8 mouse cellular contexts compared by ENCODE assay signal in the genomic region with DNA sequence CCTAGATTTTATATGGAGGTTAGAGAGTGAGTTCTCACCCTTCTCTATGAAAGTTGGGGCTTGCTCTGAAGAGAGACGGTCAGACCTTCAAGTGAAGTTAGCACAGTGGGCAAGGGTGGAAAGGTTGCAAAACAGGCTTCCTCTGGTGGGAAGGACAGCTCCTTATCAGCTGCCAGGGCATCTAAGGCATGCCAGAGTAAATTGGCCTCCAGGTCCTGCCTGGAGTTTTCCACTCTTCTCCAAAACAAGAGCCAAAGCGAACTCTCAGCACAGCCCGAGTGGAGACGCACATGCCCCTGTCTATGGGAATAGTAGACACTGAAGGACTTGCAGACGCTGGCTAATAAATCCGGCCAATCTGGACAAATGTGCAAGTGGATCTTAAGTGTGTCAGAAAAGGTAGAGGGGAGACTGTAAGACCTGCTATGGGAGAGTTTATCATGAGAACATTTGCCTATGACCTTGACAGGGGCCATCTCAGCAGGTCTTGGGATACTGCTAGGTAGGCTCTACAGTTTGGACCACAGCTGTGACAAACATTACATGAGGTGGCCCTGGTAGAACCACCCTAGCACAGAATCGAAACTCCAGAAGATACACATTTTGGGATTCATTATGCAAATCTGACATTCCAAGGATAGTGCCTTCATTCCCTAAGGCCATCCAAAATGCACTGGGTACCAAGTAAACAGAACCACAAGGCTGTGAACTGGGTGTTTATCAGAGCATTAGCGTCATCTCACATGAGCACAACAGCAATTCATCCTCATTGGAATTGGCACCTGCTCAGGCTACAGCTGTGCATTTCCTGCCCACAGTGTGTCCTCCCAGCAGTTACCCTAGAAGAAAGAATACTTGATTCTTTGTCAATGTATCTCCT. TPM values are rescaled to one million over a fixed set of nuclear protein-coding genes. Genes with fewer than 3 reads are reported as not detected.
A peak's percentile ranks its signal among the peaks of the same experiment; 100 is the strongest.
DNase-seq lines count a peak whose midpoint lies in the region; ATAC-seq and TF ChIP-seq lines count a peak whose summit lies in the region.
"Had no signal": no experiment of that assay in that cellular context is flagged by ENCODE, and none has a peak within 500 bp of the region (broad histone marks: within the 10 kb centered on the region; RNA-seq: fewer than 3 reads in every experiment).

No protein-coding gene starts in this region.

- H3K4me2 ChIP-seq in neural tube, embryonic 12.5 days (replicated peaks): no peak overlapping the region
- H3K4me2 ChIP-seq in hindbrain, postnatal 0 days (ENCODE audit: low read depth, low read length): no peak overlapping the region
- no peak overlapping the region for H3K4me2 ChIP-seq in stomach, postnatal 0 days (replicated peaks; ENCODE audit: low read depth)

- H3K27me3 ChIP-seq in neural tube, embryonic 12.5 days (replicated peaks): no peaks in the 10 kb centered on the region
- H3K27me3 ChIP-seq in hindbrain, postnatal 0 days (ENCODE audit: insufficient read depth, low read length): no peaks in the 10 kb centered on the region
- no peaks in the 10 kb centered on the region for H3K27me3 ChIP-seq in stomach, postnatal 0 days (ENCODE audit: control insufficient read depth, insufficient read depth, low read length)

- peak; percentile 28 for DNase-seq in kidney, adult 11 months
- DNase-seq in kidney, postnatal 4 days: no peak
- no peak for DNase-seq in neural tube, embryonic 10.5 days (ENCODE audit: extremely low spot score, low spot score)
- no peak for DNase-seq in hindbrain, postnatal 0 days (ENCODE audit: low spot score)
- DNase-seq in stomach, postnatal 0 days (ENCODE audit: low spot score): peak; percentile 28
- DNase-seq in cerebellum, postnatal 10 days: no peak
- DNase-seq: layer of hippocampus, postnatal 36 days had no signal

- H3K27ac ChIP-seq in neural tube, embryonic 12.5 days: no peak overlapping the region
- no peak overlapping the region for H3K27ac ChIP-seq in hindbrain, postnatal 0 days
- H3K27ac ChIP-seq in stomach, postnatal 0 days (replicated peaks): peak overlapping the region; percentile 72

- no peak overlapping the region for H3K4me3 ChIP-seq in neural tube, embryonic 12.5 days
- no peak overlapping the region for H3K4me3 ChIP-seq in hindbrain, postnatal 0 days (ENCODE audit: low read length)
- no peak overlapping the region for H3K4me3 ChIP-seq in stomach, postnatal 0 days (ENCODE audit: low read depth, low read length)

- 90% methylated on average over 8 of the region's 8 CpGs for WGBS in neural tube, embryonic 12.5 days
- 85% methylated on average over 8 of the region's 8 CpGs for WGBS in hindbrain, postnatal 0 days
- 68% methylated on average over 8 of the region's 8 CpGs for WGBS in stomach, postnatal 0 days

- no peaks in the 10 kb centered on the region for H3K9me3 ChIP-seq in neural tube, embryonic 12.5 days
- H3K9me3 ChIP-seq in hindbrain, postnatal 0 days (ENCODE audit: low read length): no peaks in the 10 kb centered on the region
- no peaks in the 10 kb centered on the region for H3K9me3 ChIP-seq in stomach, postnatal 0 days (ENCODE audit: control insufficient read depth, low read length)

- TF ChIP-seq CTCF in hindbrain, postnatal 0 days (IDR thresholded peaks at IDR 0.05; ENCODE audit: low read depth): no peak
- no peak for TF ChIP-seq CTCF in stomach, postnatal 0 days (IDR thresholded peaks at IDR 0.05; ENCODE audit: low read depth)

- TF ChIP-seq EP300 in stomach, postnatal 0 days (optimal IDR thresholded peaks at IDR 0.05): no peak

- ATAC-seq in neural tube, embryonic 12.5 days (ENCODE audit: low FRiP score, low read depth): peak; percentile 49; the same call in 1 of the 2 replicates
- ATAC-seq in hindbrain, postnatal 0 days: 0 out of 2 replicates have a peak, but pooled peaks have one; percentile 24
- ATAC-seq in stomach, postnatal 0 days (ENCODE audit: low FRiP score, low TSS enrichment): peak; percentile 18; the same call in 1 of the 2 replicates

- no peaks in the 10 kb centered on the region for H3K4me1 ChIP-seq in neural tube, embryonic 12.5 days
- H3K4me1 ChIP-seq in hindbrain, postnatal 0 days (ENCODE audit: insufficient read depth, low read length): no peaks in the 10 kb centered on the region
- no peaks in the 10 kb centered on the region for H3K4me1 ChIP-seq in stomach, postnatal 0 days (replicated peaks; ENCODE audit: control insufficient read depth, insufficient read depth)

- H3K9ac ChIP-seq in neural tube, embryonic 12.5 days: no peak overlapping the region
- no peak overlapping the region for H3K9ac ChIP-seq in hindbrain, postnatal 0 days (replicated peaks; ENCODE audit: low read length)
- H3K9ac ChIP-seq in stomach, postnatal 0 days (ENCODE audit: low read length): no peak overlapping the region

- H3K36me3 ChIP-seq in neural tube, embryonic 12.5 days: peaks cover 55% of the 10 kb centered on the region
- H3K36me3 ChIP-seq in hindbrain, postnatal 0 days (ENCODE audit: insufficient read depth, low read length): peaks cover 51% of the 10 kb centered on the region
- H3K36me3 ChIP-seq in stomach, postnatal 0 days (ENCODE audit: control insufficient read depth, insufficient read depth, low read length): peaks cover 13% of the 10 kb centered on the region

RNA-seq across cellular contexts. Expression of a gene that starts 19.4 kb away (rescaled TPM):
- polyA plus RNA-seq in neural tube, embryonic 12.5 days (2016; fragmentation: Nextera tagmentation; extraction: Ambion mirVana): 426 and 430 TPM in 2 replicates
- 230 and 254 TPM in 2 replicates for total RNA-seq in hindbrain, postnatal 0 days (2014; rRNA removed)
- 376 and 384 TPM in 2 replicates for polyA plus RNA-seq in hindbrain, postnatal 0 days (2015; fragmentation: Nextera tagmentation; extraction: Ambion mirVana)
- polyA plus RNA-seq in stomach, postnatal 0 days (2015; fragmentation: Nextera tagmentation; extraction: Ambion mirVana): 131 and 140 TPM in 2 replicates

RNA-seq across cellular contexts. Expression of a gene that starts 46.1 kb away (rescaled TPM):
- polyA plus RNA-seq in neural tube, embryonic 12.5 days (2016; fragmentation: Nextera tagmentation; extraction: Ambion mirVana): 1.9 and 2.2 TPM in 2 replicates
- total RNA-seq in hindbrain, postnatal 0 days (2014; rRNA removed): 9.8 and 10.3 TPM in 2 replicates
- 7.4 and 8.0 TPM in 2 replicates for polyA plus RNA-seq in hindbrain, postnatal 0 days (2015; fragmentation: Nextera tagmentation; extraction: Ambion mirVana)
- 0.53 TPM in 2 replicates for polyA plus RNA-seq in stomach, postnatal 0 days (2015; fragmentation: Nextera tagmentation; extraction: Ambion mirVana)

Comparison
In these comparisons a context has a peak if more than half of its experiments do, and no peak if none do; other contexts are left out.
1. DNase-seq: peak in kidney, adult 11 months (single experiment) and stomach, postnatal 0 days (single experiment); none in kidney, postnatal 4 days (0 of 2), neural tube, embryonic 10.5 days (single experiment), hindbrain, postnatal 0 days (single experiment) and cerebellum, postnatal 10 days (0 of 2).
2. Peak in every context shown above with its lines, with median percentiles within 50 percentile points of each other: ATAC-seq.